Mouse (Mus musculus): ENCODE measurements at regions not wholly inside any gene's neighbourhood (a gene's known extent, or its start where the extent isn't known, plus 50 kb on each side); places are given as distances from the start of the nearest gene placed in this dataset.

DNA sequence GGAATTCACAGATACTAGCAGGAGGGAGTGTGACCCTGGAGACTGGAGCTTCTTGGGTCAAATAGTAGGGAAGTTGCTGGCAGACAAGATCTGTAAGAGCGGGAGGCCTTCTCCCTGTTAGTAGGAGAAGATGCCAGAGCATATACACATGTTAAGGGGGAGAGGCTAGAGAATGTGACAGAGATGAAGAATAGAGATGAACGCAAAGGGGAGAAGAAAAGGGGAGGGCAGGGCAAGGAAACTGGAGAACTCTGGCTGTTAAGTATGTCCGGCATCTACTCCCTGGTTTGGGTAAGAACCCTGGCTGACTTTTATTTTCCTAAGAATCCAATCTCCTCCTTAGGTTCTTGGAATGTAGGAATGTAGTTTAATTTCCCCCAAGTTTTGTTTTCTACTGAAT lies 206.5 kb upstream of the Zpld1 start:
- TF ChIP-seq CTCF (IDR thresholded peaks at IDR 0.05; ENCODE audit: insufficient read depth, low read depth, low read length) (no peak), POLR2A (IDR thresholded peaks at IDR 0.05; ENCODE audit: insufficient read depth, low read depth, low read length) (no peak)

Data from olfactory bulb, adult 2 months (tissue).